Mouse (Mus musculus) C2C12 (cell line): Measurements from ENCODE around the gene Spata2.

Source experiments
- CTCF ChIP-seq: IDR thresholded peaks from one replicate; pipeline ENCODE4 v1.5.1; 2011; ENCODE audit not compliant: control insufficient read depth, insufficient read depth, insufficient read length
- USF1 ChIP-seq: IDR thresholded peaks from one replicate; pipeline ENCODE4 v1.6.1; 2011; ENCODE audit warnings: low read depth, mild to moderate bottlenecking, control low read depth, moderate library complexity

- TF ChIP-seq CTCF (no peak), USF1 (no peak)
Measured at GRCm38 (mm10) chr2:167538671-167539306, 46.1 kb upstream of the Spata2 start.
